ENCODE assay signal across 18 mouse cellular contexts in genomic region chr6:81472506-81472905, GRCm38 (mm10).
DNase-seq lines count a peak whose midpoint lies in the region; ATAC-seq lines count a peak whose summit lies in the region.
"Had no signal": no experiment of that assay in that cellular context is flagged by ENCODE, and none has a peak within 500 bp of the region (broad histone marks: within the 10 kb centered on the region; RNA-seq: fewer than 3 reads in every experiment).

No protein-coding gene starts in this region.

- no peak for DNase-seq in hindbrain, embryonic 14.5 days (ENCODE audit: low spot score)
- peak; percentile 12 for DNase-seq in midbrain, embryonic 14.5 days
- DNase-seq in brain, adult 2 months (ENCODE audit: low read depth, low spot score), result peak; percentile 54
- no peak for DNase-seq in ovary, adult 18-20 months (ENCODE audit: low spot score)
- DNase-seq: adrenal gland, postnatal 10 days; embryo, embryonic 11 days; gastrocnemius, adult 2 months; gastrocnemius, postnatal 25 days; heart, postnatal 36 days had no signal

- no peak overlapping the region for H3K4me2 ChIP-seq in hindbrain, embryonic 16.5 days (ENCODE audit: low read length)
- H3K4me2 ChIP-seq in hindbrain, embryonic 14.5 days (replicated peaks), result no peak overlapping the region
- H3K4me2 ChIP-seq in midbrain, embryonic 14.5 days (ENCODE audit: low read length), result no peak overlapping the region
- H3K4me2 ChIP-seq in midbrain, embryonic 13.5 days (replicated peaks), result no peak overlapping the region
- H3K4me2 ChIP-seq: embryonic facial prominence, embryonic 15.5 days; heart, embryonic 12.5 days; hindbrain, embryonic 12.5 days had no signal

- no peak overlapping the region for H3K27ac ChIP-seq in hindbrain, embryonic 16.5 days (ENCODE audit: low read depth, low read length)
- no peak overlapping the region for H3K27ac ChIP-seq in hindbrain, embryonic 14.5 days
- H3K27ac ChIP-seq in midbrain, embryonic 14.5 days (replicated peaks; ENCODE audit: low read depth, low read length), result no peak overlapping the region
- no peak overlapping the region for H3K27ac ChIP-seq in midbrain, embryonic 13.5 days
- H3K27ac ChIP-seq: embryonic facial prominence, embryonic 15.5 days; forebrain, embryonic 10.5 days; gastrocnemius, adult 2 months; hindbrain, embryonic 12.5 days had no signal

- H3K27me3 ChIP-seq in hindbrain, embryonic 16.5 days (replicated peaks; ENCODE audit: control insufficient read depth, insufficient read depth, low read length), result no peaks in the 10 kb centered on the region
- H3K27me3 ChIP-seq in hindbrain, embryonic 14.5 days (ENCODE audit: control insufficient read depth, insufficient read depth, low read length), result no peaks in the 10 kb centered on the region
- H3K27me3 ChIP-seq in midbrain, embryonic 14.5 days (ENCODE audit: control insufficient read depth, insufficient read depth, low read length), result no peaks in the 10 kb centered on the region
- H3K27me3 ChIP-seq in midbrain, embryonic 13.5 days, result no peaks in the 10 kb centered on the region
- H3K27me3 ChIP-seq: embryonic facial prominence, embryonic 15.5 days; heart, embryonic 12.5 days; hindbrain, embryonic 12.5 days had no signal

- H3K36me3 ChIP-seq in hindbrain, embryonic 16.5 days (ENCODE audit: control insufficient read depth, insufficient read depth, low read length), result no peaks in the 10 kb centered on the region
- H3K36me3 ChIP-seq in hindbrain, embryonic 14.5 days (replicated peaks; ENCODE audit: control insufficient read depth, insufficient read depth), result no peaks in the 10 kb centered on the region
- H3K36me3 ChIP-seq in midbrain, embryonic 14.5 days (ENCODE audit: control insufficient read depth, insufficient read depth, low read length), result no peaks in the 10 kb centered on the region
- H3K36me3 ChIP-seq in midbrain, embryonic 13.5 days, result no peaks in the 10 kb centered on the region
- H3K36me3 ChIP-seq: embryonic facial prominence, embryonic 15.5 days; forebrain, embryonic 10.5 days; heart, embryonic 12.5 days; hindbrain, embryonic 12.5 days had no signal

- H3K9me3 ChIP-seq in hindbrain, embryonic 16.5 days (ENCODE audit: control insufficient read depth, low read length), result no peaks in the 10 kb centered on the region
- no peaks in the 10 kb centered on the region for H3K9me3 ChIP-seq in hindbrain, embryonic 14.5 days (ENCODE audit: control insufficient read depth, low read length)
- no peaks in the 10 kb centered on the region for H3K9me3 ChIP-seq in midbrain, embryonic 14.5 days (ENCODE audit: control insufficient read depth, low read length)
- H3K9me3 ChIP-seq in midbrain, embryonic 13.5 days, result no peaks in the 10 kb centered on the region
- H3K9me3 ChIP-seq: embryonic facial prominence, embryonic 15.5 days; forebrain, embryonic 10.5 days; heart, embryonic 12.5 days; hindbrain, embryonic 12.5 days had no signal

- WGBS in hindbrain, embryonic 16.5 days, result 73% methylated on average over 3 of the region's 3 CpGs
- 72% methylated on average over 3 of the region's 3 CpGs for WGBS in hindbrain, embryonic 14.5 days
- WGBS in midbrain, embryonic 14.5 days, result 82% methylated on average over 3 of the region's 3 CpGs
- 84% methylated on average over 3 of the region's 3 CpGs for WGBS in midbrain, embryonic 13.5 days

- H3K4me1 ChIP-seq in hindbrain, embryonic 16.5 days (ENCODE audit: control insufficient read depth, insufficient read depth, low read depth, low read length), result no peaks in the 10 kb centered on the region
- no peaks in the 10 kb centered on the region for H3K4me1 ChIP-seq in hindbrain, embryonic 14.5 days (replicated peaks; ENCODE audit: control insufficient read depth, insufficient read depth, low read length)
- H3K4me1 ChIP-seq in midbrain, embryonic 14.5 days (ENCODE audit: control insufficient read depth, insufficient read depth, low read length), result no peaks in the 10 kb centered on the region
- H3K4me1 ChIP-seq in midbrain, embryonic 13.5 days (replicated peaks), result no peaks in the 10 kb centered on the region
- H3K4me1 ChIP-seq: embryonic facial prominence, embryonic 15.5 days; forebrain, embryonic 10.5 days; hindbrain, embryonic 12.5 days had no signal

- no peak overlapping the region for H3K9ac ChIP-seq in hindbrain, embryonic 16.5 days (ENCODE audit: low read depth, low read length)
- no peak overlapping the region for H3K9ac ChIP-seq in hindbrain, embryonic 14.5 days
- H3K9ac ChIP-seq in midbrain, embryonic 14.5 days (replicated peaks; ENCODE audit: low read length), result no peak overlapping the region
- H3K9ac ChIP-seq in midbrain, embryonic 13.5 days (replicated peaks), result no peak overlapping the region
- H3K9ac ChIP-seq: embryonic facial prominence, embryonic 15.5 days; heart, embryonic 12.5 days; hindbrain, embryonic 12.5 days had no signal

- ATAC-seq in hindbrain, embryonic 16.5 days, result peak; percentile 42; the same call in 1 of the 2 replicates
- no peak for ATAC-seq in hindbrain, embryonic 14.5 days (ENCODE audit: low FRiP score)
- ATAC-seq in midbrain, embryonic 14.5 days (ENCODE audit: low FRiP score, low TSS enrichment), result no peak
- no peak for ATAC-seq in midbrain, embryonic 13.5 days
- ATAC-seq: forebrain, embryonic 14.5 days; intestine, embryonic 16.5 days had no signal

- no peak overlapping the region for H3K4me3 ChIP-seq in hindbrain, embryonic 16.5 days (ENCODE audit: low read length)
- H3K4me3 ChIP-seq in hindbrain, embryonic 14.5 days (replicated peaks; ENCODE audit: low read length), result no peak overlapping the region
- no peak overlapping the region for H3K4me3 ChIP-seq in midbrain, embryonic 14.5 days (replicated peaks; ENCODE audit: low read depth, low read length)
- H3K4me3 ChIP-seq in midbrain, embryonic 13.5 days (replicated peaks), result no peak overlapping the region
- H3K4me3 ChIP-seq: embryonic facial prominence, embryonic 15.5 days; erythroblast, embryonic 14.5 days; forebrain, embryonic 10.5 days; gastrocnemius, adult 2 months; heart, embryonic 12.5 days; hindbrain, embryonic 12.5 days had no signal

Comparison
In these comparisons a context has a peak if more than half of its experiments do, and no peak if none do; other contexts are left out.
1. DNase-seq: peak in midbrain, embryonic 14.5 days (single experiment) and brain, adult 2 months (single experiment); none in hindbrain, embryonic 14.5 days (single experiment) and ovary, adult 18-20 months (single experiment).